Mouse (Mus musculus) gastrocnemius, postnatal 10 days (tissue): Measurements from ENCODE around the gene Gm40193. TPM values are rescaled to one million over a fixed set of nuclear protein-coding genes. Genes with fewer than 3 reads are reported as not detected.
"Not testable (repeated sequence)": the region's sequence is repeated elsewhere in the genome, so short reads cannot be mapped to it uniquely, and the experiment has no call there.

Source experiments
- DNase-seq: peaks from one replicate; pipeline ENCODE4 v3.0.0; 2021; ENCODE audit warnings: mixed read lengths
- total RNA-seq, 2 experiments: library from RNA; stranded (reverse); gene quantifications; 2 replicates each; pipeline ENCODE4 v1.2.3; 2021

The Gm40193 gene
- total RNA-seq, 2 experiments from 2014 or later, result not detected

DNA sequence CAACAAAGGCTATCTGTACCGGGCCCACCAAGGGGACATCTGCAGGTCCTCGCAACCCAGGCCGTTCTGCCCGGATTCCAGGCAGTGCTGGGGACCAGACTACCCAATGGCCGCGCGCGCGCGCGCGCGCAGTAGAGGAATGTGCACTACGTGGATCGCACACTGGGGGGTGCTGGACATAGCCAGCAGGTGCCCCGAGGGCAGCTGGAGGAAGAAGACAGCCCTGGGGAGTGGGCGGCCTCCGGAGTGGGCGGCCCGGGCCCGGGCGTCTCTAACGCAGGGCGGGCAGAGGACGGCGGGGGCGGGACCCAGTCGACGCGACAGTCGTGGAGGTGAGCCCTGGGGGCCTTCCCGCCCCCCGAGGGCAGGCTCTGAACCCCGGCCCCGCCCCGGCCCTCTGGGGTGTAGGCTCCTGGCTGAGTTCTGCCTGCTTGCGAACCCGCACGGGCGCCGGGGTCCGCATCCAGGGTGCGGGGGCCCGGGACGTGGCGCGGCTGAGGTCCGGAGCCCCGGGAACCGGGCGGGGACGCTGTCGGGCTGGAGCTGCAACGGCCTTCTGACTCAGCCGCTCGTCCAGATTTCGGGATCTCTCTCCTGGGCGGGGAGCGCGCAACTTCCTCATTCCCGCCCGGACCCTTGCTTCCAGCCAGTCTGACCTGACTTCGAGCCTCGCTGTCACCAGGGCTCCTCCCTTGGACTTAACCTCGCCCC, 7.3 kb upstream of the Gm40193 start, which contains the start of gene Pld2:
TSS of gene Pld2 (plus strand) at position 188 of the 711 bp plus-strand sequence.
- DNase-seq, result peak; percentile 87

DNA sequence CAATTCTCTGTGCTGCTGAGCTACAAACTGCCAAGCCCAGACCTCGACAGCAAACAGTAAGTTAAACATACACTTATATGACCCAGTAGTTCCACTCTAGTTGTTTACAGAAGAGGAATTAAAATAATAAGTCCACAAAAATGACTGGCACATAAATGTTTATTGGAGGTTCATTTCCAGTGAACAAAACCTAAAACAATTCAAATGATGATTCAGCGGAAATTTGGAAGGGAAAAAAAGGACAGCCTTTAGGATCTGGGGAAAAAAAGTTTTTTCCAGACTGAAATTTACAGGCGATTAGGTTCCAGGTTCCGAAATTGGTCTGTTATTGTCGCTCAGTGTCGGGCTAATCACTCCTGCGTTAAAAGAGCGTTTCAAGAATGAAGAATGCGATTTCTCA, 6.7 kb upstream of the Gm40193 start:
- no peak for DNase-seq

GRCm38 (mm10) chr11:70531065-70531464, 1.7 kb downstream of the Gm40193 start:
- DNase-seq, result not testable (repeated sequence)

- no peak for DNase-seq
Measured at GRCm38 (mm10) chr11:70528610-70529009, 4.1 kb downstream of the Gm40193 start.

DNA sequence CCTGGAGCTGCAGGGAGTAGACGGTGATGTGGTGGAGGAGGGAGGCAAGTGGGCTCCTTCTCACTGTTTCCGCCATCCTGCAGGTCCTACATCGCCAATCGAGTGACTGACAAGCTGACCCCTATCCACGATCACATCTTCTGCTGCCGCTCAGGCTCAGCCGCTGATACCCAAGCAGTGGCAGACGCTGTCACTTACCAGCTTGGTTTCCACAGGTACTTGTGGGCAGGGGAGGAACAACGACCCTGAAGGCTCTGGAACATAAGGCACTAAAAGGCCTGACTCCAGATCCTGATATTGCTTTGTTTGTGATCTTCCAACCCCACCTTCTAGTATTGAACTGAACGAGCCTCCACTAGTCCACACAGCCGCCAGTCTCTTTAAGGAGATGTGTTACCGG, 6.5 kb downstream of the Gm40193 start:
- DNase-seq, result no peak

GRCm38 (mm10) chr11:70525726-70526125, 7.0 kb downstream of the Gm40193 start:
- no peak for DNase-seq

DNA sequence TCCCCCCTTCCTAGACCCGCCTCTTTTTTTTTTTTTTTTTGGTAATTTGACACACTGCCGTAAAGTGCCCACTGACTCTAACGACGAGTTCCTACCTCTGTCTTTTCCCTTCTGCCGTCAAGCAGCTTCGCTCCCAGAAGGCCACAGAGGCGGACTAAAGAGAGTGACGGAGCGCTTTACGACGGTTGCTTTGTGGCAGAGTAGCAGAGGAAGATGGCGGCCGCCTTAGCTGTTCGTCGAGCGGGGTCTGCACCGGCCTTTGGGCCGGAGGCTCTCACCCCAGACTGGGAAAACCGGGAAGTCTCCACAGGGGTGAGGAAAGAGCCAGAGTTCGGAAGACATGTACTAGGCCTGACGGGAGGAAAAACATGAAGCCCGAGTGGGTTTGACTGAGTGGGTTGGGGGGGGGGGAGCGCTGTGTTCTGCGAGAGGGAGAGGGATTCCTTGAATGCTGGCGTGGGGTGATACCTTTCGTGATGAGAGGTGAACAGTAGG, 7.5 kb downstream of the Gm40193 start, which contains the start of gene Psmb6:
TSS of gene Psmb6 (plus strand) at position 184 of the 495 bp plus-strand sequence.
- peak; percentile 76 for DNase-seq

DNA sequence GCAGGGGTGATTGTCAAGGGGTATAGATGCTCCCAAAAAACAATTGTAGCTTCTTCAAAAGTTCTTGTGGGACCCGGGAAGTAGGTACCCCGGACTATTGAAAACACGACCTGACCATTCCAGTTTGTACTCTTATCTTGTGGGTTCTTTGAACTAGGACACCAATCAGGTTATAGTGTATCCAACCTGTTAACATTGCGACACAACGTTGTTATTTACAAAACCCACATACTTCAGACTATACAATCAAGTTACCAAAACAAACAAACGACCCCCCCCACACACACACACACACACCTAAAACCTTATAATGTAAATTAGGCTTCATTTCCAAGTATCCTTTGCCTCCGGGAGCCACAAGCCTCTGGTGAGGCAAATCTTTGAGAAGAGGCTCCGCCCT, 8.0 kb downstream of the Gm40193 start:
- DNase-seq, result no peak

- not testable (repeated sequence) for DNase-seq
Measured at GRCm38 (mm10) chr11:70523306-70523989, 9.3 kb downstream of the Gm40193 start.

GRCm38 (mm10) chr11:70520178-70520769, 12.5 kb downstream of the Gm40193 start:
- DNase-seq, result peak; percentile 61

DNA sequence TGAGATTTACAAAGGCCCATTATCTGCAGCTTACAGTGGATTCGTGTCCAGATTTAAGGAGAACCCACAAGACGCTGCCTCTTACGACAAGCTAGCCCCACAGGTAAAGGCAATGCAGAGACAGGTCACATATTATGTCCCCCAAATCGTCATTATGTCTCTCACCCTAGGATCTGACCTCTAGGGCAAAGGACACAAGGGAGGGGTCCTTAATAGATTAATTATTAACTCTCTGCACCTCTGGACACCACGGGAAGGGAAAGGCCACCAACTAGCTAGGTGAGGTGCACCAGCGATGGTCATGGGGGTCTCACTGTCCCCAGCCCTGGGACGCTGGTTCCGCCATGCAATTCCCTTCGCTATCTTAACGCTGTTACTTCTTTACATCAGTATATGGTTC, 13.8 kb downstream of the Gm40193 start, which contains the start of gene Gltpd2:
TSS of gene Gltpd2 (plus strand) at position 274 of the 400 bp plus-strand sequence.
- DNase-seq, result no peak

GRCm38 (mm10) chr11:70518436-70518835, 14.3 kb downstream of the Gm40193 start:
- no peak for DNase-seq

DNA sequence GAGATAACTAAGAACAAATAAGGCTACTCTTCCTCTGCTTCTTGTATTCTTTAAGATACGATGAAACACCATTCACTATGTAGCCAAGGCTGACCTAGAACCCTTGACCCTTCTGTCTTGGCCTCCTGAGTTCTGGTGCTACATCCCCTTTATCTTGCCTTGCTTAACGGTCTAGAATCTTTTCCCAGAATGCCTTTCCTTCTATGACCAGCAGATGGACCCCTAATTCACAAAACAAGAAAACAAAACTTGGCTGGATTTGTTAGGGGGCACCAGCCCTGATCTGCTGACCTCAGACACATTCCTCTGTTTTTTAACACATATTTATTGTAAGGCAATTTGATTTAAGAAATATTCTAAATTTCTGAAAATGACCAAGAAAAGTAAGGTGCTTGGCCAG, 16.4 kb downstream of the Gm40193 start:
- no peak for DNase-seq

GRCm38 (mm10) chr11:70514288-70514687, 18.5 kb downstream of the Gm40193 start, which contains the start of gene Vmo1:
Gene Vmo1 (minus strand): TSS chr11:70514616.
- DNase-seq, result no peak

GRCm38 (mm10) chr11:70513520-70513919, 19.2 kb downstream of the Gm40193 start:
- DNase-seq, result peak; percentile 29

DNA sequence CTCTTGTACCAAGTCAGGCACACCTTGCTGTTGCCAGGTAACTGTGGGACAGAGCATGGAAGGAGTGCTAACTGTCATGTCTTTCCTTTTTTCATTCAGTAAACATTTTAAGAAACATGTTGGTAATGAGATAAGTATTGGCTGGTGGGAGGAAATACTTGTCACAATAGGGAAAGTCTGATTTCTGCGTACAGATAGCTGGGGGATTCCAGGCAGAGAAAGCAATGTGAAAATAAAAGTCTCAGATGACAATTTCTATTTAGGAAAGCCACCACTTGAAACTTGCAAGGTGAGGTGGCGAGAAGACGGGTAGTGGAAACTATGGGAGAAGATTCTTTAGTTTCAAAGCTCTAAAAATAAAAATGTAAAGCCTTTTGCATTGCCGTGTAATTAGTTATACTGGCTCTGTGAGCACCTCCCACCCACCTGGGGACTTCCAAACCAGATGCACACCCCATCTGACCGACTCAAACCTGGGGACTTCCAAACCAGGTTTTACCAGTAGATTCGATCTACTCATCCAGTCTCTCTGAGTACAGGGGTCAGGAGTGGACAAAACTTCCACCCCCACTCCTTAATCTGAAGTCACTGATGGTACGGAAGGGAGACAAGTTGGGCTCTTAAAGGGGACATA, 19.9 kb downstream of the Gm40193 start:
- DNase-seq, result no peak

DNA sequence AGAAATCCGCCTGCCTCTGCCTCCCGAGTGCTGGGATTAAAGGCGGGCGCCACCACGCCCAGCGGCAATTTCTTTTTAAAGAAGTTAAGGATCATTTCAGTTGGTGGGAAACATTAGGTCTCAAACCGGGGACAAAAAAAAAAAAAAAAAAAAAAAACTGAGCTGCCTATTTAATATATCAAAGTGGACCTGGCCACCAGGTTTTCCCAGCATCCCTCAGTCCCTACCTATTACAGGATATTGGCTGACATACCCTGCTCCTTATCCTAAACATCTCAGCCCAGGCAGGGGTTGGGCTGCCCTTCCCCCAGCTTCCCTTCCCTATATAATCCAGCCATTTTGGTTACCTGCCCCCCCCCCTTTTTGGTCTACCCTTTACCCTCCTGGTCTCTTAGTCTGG, 20.9 kb downstream of the Gm40193 start:
- DNase-seq, result no peak

DNA sequence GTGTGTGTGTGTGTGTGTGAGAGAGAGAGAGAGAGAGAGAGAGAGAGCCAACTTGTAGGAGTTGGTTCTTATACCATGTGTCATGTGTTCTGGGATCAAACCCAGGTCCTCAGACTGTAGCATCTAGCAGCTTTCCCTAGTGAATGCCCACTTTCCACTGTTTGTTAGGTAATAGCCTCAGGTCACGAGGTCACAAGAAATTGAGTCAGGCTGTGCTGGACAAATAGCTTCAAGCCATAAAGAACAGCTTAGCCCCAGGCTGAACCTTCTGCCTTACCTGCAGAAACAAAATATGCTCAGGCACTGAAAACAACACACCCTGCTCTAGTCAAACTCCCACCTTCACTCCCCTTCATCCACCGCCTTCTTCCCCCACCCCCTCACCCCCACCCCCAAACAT, 21.5 kb downstream of the Gm40193 start:
- DNase-seq, result no peak

GRCm38 (mm10) chr11:70509753-70510564, 22.8 kb downstream of the Gm40193 start:
- no peak for DNase-seq

DNA sequence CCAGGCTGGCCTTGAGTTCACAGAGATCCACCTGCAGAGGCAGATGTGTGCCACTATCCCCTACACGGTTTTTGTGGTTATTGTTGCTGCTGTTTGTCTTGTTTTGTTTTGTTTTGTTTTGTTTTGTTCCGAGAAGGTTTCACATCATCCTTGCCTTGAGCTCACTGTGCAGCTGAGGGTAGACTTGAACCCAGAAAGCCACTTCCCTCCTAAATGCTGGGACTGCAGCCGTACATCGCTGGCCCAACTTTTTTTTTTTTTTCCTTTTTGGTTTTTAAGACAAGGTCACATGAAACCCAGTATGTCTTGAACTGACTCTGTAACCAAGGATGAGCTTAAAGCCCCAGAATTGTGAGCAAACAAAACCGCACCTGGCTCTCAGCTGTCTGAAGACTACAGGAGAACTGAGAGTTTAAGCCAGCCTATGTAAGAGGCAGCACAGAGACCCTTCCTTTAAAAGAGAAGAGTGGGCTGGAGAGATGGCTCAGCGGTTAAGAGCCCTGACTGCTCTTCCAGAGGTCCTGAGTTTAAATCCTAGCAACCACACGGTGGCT, 25.7 kb downstream of the Gm40193 start:
- DNase-seq, result no peak

- peak; percentile 75 for DNase-seq
Measured at GRCm38 (mm10) chr11:70506385-70506784, 26.4 kb downstream of the Gm40193 start.
